Mouse (Mus musculus): ENCODE measurements around the gene Nudt16l1.

Nudt16l1 gene

GRCm38 (mm10) chr16:4912907-4913782 is 25.4 kb upstream of the Nudt16l1 start:
- in situ Hi-C loops (cut with MboI; ENCODE audit: unreplicated experiment in 2 of 2): loop anchor here (5.0 to 25.0 kb wide), 4 partner anchors 46 to 251 kb away; no protein-coding TSS in a partner anchor

GRCm38 (mm10) chr16:4913783-4914735 is 24.5 kb upstream of the Nudt16l1 start:
- in situ Hi-C loops (cut with MboI; ENCODE audit: unreplicated experiment in 2 of 2): loop anchor here (5.0 to 25.0 kb wide), 4 partner anchors 47 to 252 kb away; no protein-coding TSS in a partner anchor

GRCm38 (mm10) chr16:4915931-4916330 is 22.6 kb upstream of the Nudt16l1 start:
- in situ Hi-C loops (cut with MboI; ENCODE audit: unreplicated experiment in 2 of 2): loop anchor here (10.0 to 25.0 kb wide), 3 partner anchors 51 to 254 kb away; no protein-coding TSS in a partner anchor

GRCm38 (mm10) chr16:4916608-4917007 is 22.0 kb upstream of the Nudt16l1 start:
- in situ Hi-C loops (cut with MboI; ENCODE audit: unreplicated experiment in 2 of 2): loop anchor here (10.0 to 25.0 kb wide), 3 partner anchors 52 to 254 kb away; no protein-coding TSS in a partner anchor

- in situ Hi-C loops (cut with MboI; ENCODE audit: unreplicated experiment in 2 of 2): loop anchor here in 1 of 2 experiments (25.0 kb wide), 1 partner anchor 258 kb away; no protein-coding TSS in a partner anchor
Observed at GRCm38 (mm10) chr16:4920556-4920955, 18.0 kb upstream of the Nudt16l1 start.

- in situ Hi-C loops (cut with MboI; ENCODE audit: unreplicated experiment in 2 of 2): loop anchor here in 1 of 2 experiments (25.0 kb wide), 1 partner anchor 260 kb away; no protein-coding TSS in a partner anchor
Observed at GRCm38 (mm10) chr16:4922481-4922880, 16.1 kb upstream of the Nudt16l1 start.

GRCm38 (mm10) chr16:4923996-4924395 is 14.6 kb upstream of the Nudt16l1 start:
- in situ Hi-C loops (cut with MboI; ENCODE audit: unreplicated experiment in 2 of 2): loop anchor here in 1 of 2 experiments (25.0 kb wide), 1 partner anchor 262 kb away; no protein-coding TSS in a partner anchor

GRCm38 (mm10) chr16:4927967-4928366 is 10.6 kb upstream of the Nudt16l1 start:
- in situ Hi-C loops (cut with MboI; ENCODE audit: unreplicated experiment in 2 of 2): no loop called here

GRCm38 (mm10) chr16:4928474-4928873 is 10.1 kb upstream of the Nudt16l1 start:
- in situ Hi-C loops (cut with MboI; ENCODE audit: unreplicated experiment in 2 of 2): no loop called here

- in situ Hi-C loops (cut with MboI; ENCODE audit: unreplicated experiment in 2 of 2): no loop called here
Observed at GRCm38 (mm10) chr16:4932429-4932828, 6.1 kb upstream of the Nudt16l1 start.

GRCm38 (mm10) chr16:4935430-4935829 is 3.1 kb upstream of the Nudt16l1 start:
- in situ Hi-C loops (cut with MboI; ENCODE audit: unreplicated experiment in 2 of 2): no loop called here

GRCm38 (mm10) chr16:4935931-4936703 is 2.4 kb upstream of the Nudt16l1 start:
- in situ Hi-C loops (cut with MboI; ENCODE audit: unreplicated experiment in 2 of 2): no loop called here

- in situ Hi-C loops (cut with MboI; ENCODE audit: unreplicated experiment in 2 of 2): no loop called here
Observed at GRCm38 (mm10) chr16:4937351-4938190, 990 bp upstream of the Nudt16l1 start.

- in situ Hi-C loops (cut with MboI; ENCODE audit: unreplicated experiment in 2 of 2): no loop called here
Observed at GRCm38 (mm10) chr16:4938989-4939388, 428 bp downstream of the Nudt16l1 start.

GRCm38 (mm10) chr16:4939412-4939811 is 851 bp downstream of the Nudt16l1 start:
- in situ Hi-C loops (cut with MboI; ENCODE audit: unreplicated experiment in 2 of 2): no loop called here

GRCm38 (mm10) chr16:4940311-4940850 is 1.8 kb downstream of the Nudt16l1 start:
- in situ Hi-C loops (cut with MboI; ENCODE audit: unreplicated experiment in 2 of 2): no loop called here

- in situ Hi-C loops (cut with MboI; ENCODE audit: unreplicated experiment in 2 of 2): no loop called here
Observed at GRCm38 (mm10) chr16:4941016-4941415, 2.5 kb downstream of the Nudt16l1 start.

GRCm38 (mm10) chr16:4942868-4943267 is 4.3 kb downstream of the Nudt16l1 start:
- in situ Hi-C loops (cut with MboI; ENCODE audit: unreplicated experiment in 2 of 2): no loop called here

- in situ Hi-C loops (cut with MboI; ENCODE audit: unreplicated experiment in 2 of 2): no loop called here
Observed at GRCm38 (mm10) chr16:4943431-4943830, 4.9 kb downstream of the Nudt16l1 start.

All from v-Abl transformed pro-B cells (cell line).